Mouse (Mus musculus) intestine, embryonic 16.5 days (tissue): Measurements from ENCODE around the gene Slmap. TPM values are rescaled to one million over a fixed set of nuclear protein-coding genes. Genes with fewer than 3 reads are reported as not detected.

Source experiments
- ATAC-seq: fragments of 200-750 bp; cut with Nextera tagmentation; 2 replicates; pipeline ENCODE4 v1.8.0; 2017; ENCODE audit warnings: moderate TSS enrichment, moderate library complexity
- H3K27ac ChIP-seq: fragments of 300-500 bp; sonication (generic); 2 replicates; pipeline ENCODE4 v1.5.1; 2014; ENCODE audit warnings: mild to moderate bottlenecking, low read length
- H3K27me3 ChIP-seq: fragments of 300-500 bp; sonication (generic); replicated peaks from 2 replicates; pipeline ENCODE4 v1.6.1; 2014; ENCODE audit warnings: low read length, control low read depth, mixed read lengths; ENCODE audit not compliant: control insufficient read depth, insufficient read depth
- H3K36me3 ChIP-seq: fragments of 300-500 bp; sonication (generic); 2 replicates; pipeline ENCODE4 v1.6.1; 2014; ENCODE audit warnings: low read length, control low read depth; ENCODE audit not compliant: control insufficient read depth, insufficient read depth
- H3K4me1 ChIP-seq: fragments of 300-500 bp; sonication (generic); 2 replicates; pipeline ENCODE4 v1.6.1; 2014; ENCODE audit warnings: low read length, control low read depth, mixed read lengths; ENCODE audit not compliant: control insufficient read depth, insufficient read depth
- H3K4me2 ChIP-seq: fragments of 300-500 bp; sonication (generic); 2 replicates; pipeline ENCODE4 v1.6.1; 2014; ENCODE audit warnings: low read depth, low read length, control low read depth
- H3K4me3 ChIP-seq: fragments of 300-500 bp; sonication (generic); 2 replicates; pipeline ENCODE4 v1.5.1; 2014; ENCODE audit warnings: mild to moderate bottlenecking, low read length
- H3K9ac ChIP-seq: fragments of 300-500 bp; sonication (generic); 2 replicates; pipeline ENCODE4 v1.6.1; 2014; ENCODE audit warnings: low read depth, low read length
- H3K9me3 ChIP-seq: fragments of 300-500 bp; sonication (generic); 2 replicates; pipeline ENCODE4 v1.6.1; 2016; ENCODE audit warnings: low read length, control low read depth; ENCODE audit not compliant: control insufficient read depth
- WGBS: fragments of 180-500 bp; shearing (Covaris S2); extraction: QIAGEN DNeasy Blood & Tissue Kit; methylation state at CpG from one replicate; pipeline ENCODE4 v1.1.7; 2014; 5-methylcytosine and 5-hydroxymethylcytosine counted together
- polyA plus RNA-seq: library from polyadenylated mRNA; unstranded; fragments of >200 nt; fragmentation: Nextera tagmentation; extraction: Ambion mirVana; gene quantifications from 2 replicates; pipeline ENCODE4 v1.2.1, GENCODE M21; 2015

Gene Slmap
- polyA plus RNA-seq, 1 experiment from 2014 or later = 40.4 TPM

- WGBS = 88% methylated on average over 1 of the region's 1 CpGs
- no peak overlapping the region for H3K4me2 ChIP-seq
- no peaks in the 10 kb centered on the region for H3K4me1 ChIP-seq
- H3K4me3 ChIP-seq = no peak overlapping the region
- H3K27me3 ChIP-seq = no peaks in the 10 kb centered on the region
- no peak for ATAC-seq
- no peak overlapping the region for H3K9ac ChIP-seq
- no peaks in the 10 kb centered on the region for H3K36me3 ChIP-seq
- no peak overlapping the region for H3K27ac ChIP-seq
- H3K9me3 ChIP-seq = no peaks in the 10 kb centered on the region
Observed at GRCm38 (mm10) chr14:26495021-26495420, 39.7 kb downstream of the Slmap start.

- Histone ChIP-seq H3K9ac (no peak overlapping the region), H3K27me3 (no peaks in the 10 kb centered on the region), H3K27ac (no peak overlapping the region), H3K36me3 (no peaks in the 10 kb centered on the region), H3K9me3 (no peaks in the 10 kb centered on the region), H3K4me2 (no peak overlapping the region), H3K4me3 (no peak overlapping the region), H3K4me1 (0 out of 2 replicates have a peak, but pooled peaks cover 4% of the 10 kb centered on the region)
- 22% methylated on average over 2 of the region's 2 CpGs for WGBS
- peak; percentile 68; the same call in 1 of the 2 replicates for ATAC-seq
Observed at GRCm38 (mm10) chr14:26491150-26491549, 43.6 kb downstream of the Slmap start.

GRCm38 (mm10) chr14:26488329-26489020, 46.3 kb downstream of the Slmap start:
- Histone ChIP-seq H3K27ac (no peak overlapping the region), H3K36me3 (no peaks in the 10 kb centered on the region), H3K27me3 (no peaks in the 10 kb centered on the region), H3K4me1 (0 out of 2 replicates have a peak, but pooled peaks cover 4% of the 10 kb centered on the region), H3K9ac (no peak overlapping the region), H3K4me3 (no peak overlapping the region), H3K9me3 (no peaks in the 10 kb centered on the region), H3K4me2 (no peak overlapping the region)
- ATAC-seq = 0 out of 2 replicates have a peak, but pooled peaks have one; percentile 9
- 69% methylated on average over 9 of the region's 9 CpGs for WGBS

GRCm38 (mm10) chr14:26486416-26487198, 48.1 kb downstream of the Slmap start:
- H3K36me3 ChIP-seq = no peaks in the 10 kb centered on the region
- ATAC-seq = no peak
- no peaks in the 10 kb centered on the region for H3K9me3 ChIP-seq
- 0 out of 2 replicates have a peak, but pooled peaks cover 4% of the 10 kb centered on the region for H3K4me1 ChIP-seq
- WGBS = 38% methylated on average over 8 of the region's 8 CpGs
- no peak overlapping the region for H3K4me3 ChIP-seq
- H3K27ac ChIP-seq = no peak overlapping the region
- no peak overlapping the region for H3K9ac ChIP-seq
- no peak overlapping the region for H3K4me2 ChIP-seq
- H3K27me3 ChIP-seq = no peaks in the 10 kb centered on the region

- H3K9ac ChIP-seq = no peak overlapping the region
- H3K27me3 ChIP-seq = no peaks in the 10 kb centered on the region
- H3K36me3 ChIP-seq = no peaks in the 10 kb centered on the region
- no peak overlapping the region for H3K27ac ChIP-seq
- ATAC-seq = no peak
- H3K4me2 ChIP-seq = no peak overlapping the region
- 89% methylated on average over 1 of the region's 1 CpGs for WGBS
- H3K9me3 ChIP-seq = no peaks in the 10 kb centered on the region
- no peaks in the 10 kb centered on the region for H3K4me1 ChIP-seq
- no peak overlapping the region for H3K4me3 ChIP-seq
Observed at GRCm38 (mm10) chr14:26481457-26481856, 53.3 kb downstream of the Slmap start.

- Histone ChIP-seq H3K27me3 (no peaks in the 10 kb centered on the region), H3K9me3 (no peaks in the 10 kb centered on the region), H3K27ac (no peak overlapping the region), H3K4me1 (no peaks in the 10 kb centered on the region), H3K9ac (no peak overlapping the region), H3K4me3 (no peak overlapping the region), H3K36me3 (no peaks in the 10 kb centered on the region), H3K4me2 (no peak overlapping the region)
- no peak for ATAC-seq
- whole genome bisulfite sequencing = 94% methylated on average over 5 of the region's 5 CpGs
Observed at GRCm38 (mm10) chr14:26477738-26478137, 57.0 kb downstream of the Slmap start.

- no peaks in the 10 kb centered on the region for H3K9me3 ChIP-seq
- WGBS = 94% methylated on average over 2 of the region's 2 CpGs
- H3K27ac ChIP-seq = no peak overlapping the region
- no peak overlapping the region for H3K4me2 ChIP-seq
- no peak overlapping the region for H3K9ac ChIP-seq
- no peaks in the 10 kb centered on the region for H3K4me1 ChIP-seq
- ATAC-seq = no peak
- H3K36me3 ChIP-seq = no peaks in the 10 kb centered on the region
- H3K4me3 ChIP-seq = no peak overlapping the region
- H3K27me3 ChIP-seq = no peaks in the 10 kb centered on the region
Observed at GRCm38 (mm10) chr14:26476391-26476790, 58.3 kb downstream of the Slmap start.

GRCm38 (mm10) chr14:26467974-26468373, 66.8 kb downstream of the Slmap start:
- Histone ChIP-seq H3K36me3 (peaks cover 5% of the 10 kb centered on the region; the same call in 1 of the 2 replicates), H3K4me1 (no peaks in the 10 kb centered on the region), H3K27ac (no peak overlapping the region), H3K4me2 (no peak overlapping the region), H3K9ac (no peak overlapping the region), H3K9me3 (no peaks in the 10 kb centered on the region), H3K4me3 (no peak overlapping the region), H3K27me3 (no peaks in the 10 kb centered on the region)
- WGBS = 92% methylated on average over 4 of the region's 4 CpGs
- ATAC-seq = no peak

GRCm38 (mm10) chr14:26466544-26467125, 68.1 kb downstream of the Slmap start:
- no peak overlapping the region for H3K9ac ChIP-seq
- no peaks in the 10 kb centered on the region for H3K9me3 ChIP-seq
- H3K4me3 ChIP-seq = no peak overlapping the region
- no peak overlapping the region for H3K27ac ChIP-seq
- peaks cover 5% of the 10 kb centered on the region; the same call in 1 of the 2 replicates for H3K36me3 ChIP-seq
- WGBS = 64% methylated on average over 5 of the region's 5 CpGs
- H3K4me2 ChIP-seq = no peak overlapping the region
- no peaks in the 10 kb centered on the region for H3K4me1 ChIP-seq
- no peak for ATAC-seq
- no peaks in the 10 kb centered on the region for H3K27me3 ChIP-seq
